1 mouse cellular context compared by ENCODE assay signal in genomic region chr13:23765172-23765513, GRCm38 (mm10).
TF ChIP-seq lines count a peak whose summit lies in the region.

No protein-coding gene starts in this region.

TF ChIP-seq in myocyte, 11 proteins besides CTCF, POLR2A, EP300 and RAD21:
- TF ChIP-seq MAX (IDR thresholded peaks at IDR 0.05; ENCODE audit: low read depth) (no peak), TCF12 (IDR thresholded peaks at IDR 0.05; ENCODE audit: insufficient read depth, poor library complexity, severe bottlenecking) (no peak), MYOG (IDR thresholded peaks at IDR 0.05; ENCODE audit: control insufficient read depth in 1 of 3, insufficient read depth in 1 of 3, insufficient read length in 2 of 3, low read depth in 2 of 3) (no peak), TCF3 (IDR thresholded peaks at IDR 0.05; ENCODE audit: insufficient read length, low read depth) (no peak), USF1 (IDR thresholded peaks at IDR 0.05; ENCODE audit: low read depth) (no peak), POLR2AphosphoS2 (IDR thresholded peaks at IDR 0.05; ENCODE audit: insufficient read length, low read depth) (no peak), REST (IDR thresholded peaks at IDR 0.05; ENCODE audit: insufficient read depth, insufficient read length) (no peak), E2F4 (IDR thresholded peaks at IDR 0.05; ENCODE audit: insufficient read depth) (no peak), CEBPB (IDR thresholded peaks at IDR 0.05; ENCODE audit: insufficient read depth, poor library complexity, severe bottlenecking) (no peak), MYOD1 (IDR thresholded peaks at IDR 0.05; ENCODE audit: control insufficient read depth in 1 of 3, insufficient read length in 2 of 3, low read depth in 2 of 3) (no peak), SRF (IDR thresholded peaks at IDR 0.05; ENCODE audit: control insufficient read depth, insufficient read length, low read depth) (no peak)
